Mouse (Mus musculus): ENCODE measurements around the gene Arhgef10l.

GRCm38 (mm10) chr4:140524927-140525326, 140.9 kb downstream of the Arhgef10l start:
- no peak for TF ChIP-seq RCOR1 (IDR thresholded peaks at IDR 0.05; ENCODE audit: low read depth, low read length)
- no peak for TF ChIP-seq RAD21 (IDR thresholded peaks at IDR 0.05; ENCODE audit: low read depth, low read length)
- TF ChIP-seq EP300 (IDR thresholded peaks at IDR 0.05; ENCODE audit: low read depth in 1 of 2, low read length in 2 of 2): no peak
- TF ChIP-seq CTCF (IDR thresholded peaks at IDR 0.05 in 2 of 3, conservative IDR thresholded peaks at IDR 0.05 in 1 of 3; ENCODE audit: control insufficient read depth in 1 of 3, insufficient read depth in 1 of 3, low read depth in 2 of 3, low read length in 3 of 3, poor library complexity in 1 of 3, severe bottlenecking in 1 of 3): no peak
- TF ChIP-seq TAL1 (IDR thresholded peaks at IDR 0.05; ENCODE audit: low read length): no peak
- TF ChIP-seq NRF1 (IDR thresholded peaks at IDR 0.05; ENCODE audit: insufficient read depth, low read depth, low read length, poor library complexity, severe bottlenecking): no peak
- no peak for TF ChIP-seq POLR2A (IDR thresholded peaks at IDR 0.05; ENCODE audit: control insufficient read depth in 1 of 2, insufficient read depth in 1 of 2, low read depth in 1 of 2, low read length in 2 of 2, poor library complexity in 1 of 2)
- TF ChIP-seq USF2 (IDR thresholded peaks at IDR 0.05; ENCODE audit: borderline replicate concordance in 1 of 2, insufficient read depth in 1 of 2, low read depth in 1 of 2, low read length in 2 of 2): no peak
- TF ChIP-seq MYC (IDR thresholded peaks at IDR 0.05; ENCODE audit: low read depth, low read length): no peak
- no peak for TF ChIP-seq USF1 (IDR thresholded peaks at IDR 0.05; ENCODE audit: low read depth, low read length)
